Mouse (Mus musculus) kidney, postnatal 0 days (tissue): ENCODE results near the gene Agtpbp1. TPM values are rescaled to one million over a fixed set of nuclear protein-coding genes. Genes with fewer than 3 reads are reported as not detected.

Experiments
- ATAC-seq: fragments of 200-750 bp; cut with Nextera tagmentation; replicated peaks from 2 replicates; pipeline ENCODE4 v1.8.0; 2017; ENCODE audit warnings: low read depth, moderate number of reproducible peaks, moderate TSS enrichment, moderate library complexity; ENCODE audit not compliant: low FRiP score
- DNase-seq: peaks from one replicate; pipeline ENCODE4 v3.0.0-alpha.2; 2016; ENCODE audit warnings: low spot score
- H3K27ac ChIP-seq: fragments of 300-500 bp; sonication (generic); 2 replicates; pipeline ENCODE4 v1.5.1; 2014; ENCODE audit warnings: mild to moderate bottlenecking
- H3K27me3 ChIP-seq: fragments of 300-500 bp; sonication (generic); 2 replicates; pipeline ENCODE4 v1.6.1; 2014; ENCODE audit warnings: low read length, mixed read lengths; ENCODE audit not compliant: insufficient read depth
- H3K36me3 ChIP-seq: fragments of 300-500 bp; sonication (generic); 2 replicates; pipeline ENCODE4 v1.6.1; 2014; ENCODE audit warnings: low read length, mixed read lengths; ENCODE audit not compliant: insufficient read depth
- H3K4me1 ChIP-seq: fragments of 300-500 bp; sonication (generic); replicated peaks from 2 replicates; pipeline ENCODE4 v1.6.1; 2014; ENCODE audit warnings: antibody characterized with exemption, low read length, mixed read lengths; ENCODE audit not compliant: insufficient read depth
- H3K4me2 ChIP-seq: fragments of 300-500 bp; sonication (generic); 2 replicates; pipeline ENCODE4 v1.6.1; 2014; ENCODE audit warnings: mild to moderate bottlenecking, low read length, moderate library complexity, mixed read lengths
- H3K4me3 ChIP-seq: fragments of 300-500 bp; sonication (generic); replicated peaks from 2 replicates; pipeline ENCODE4 v1.5.1; 2014; ENCODE audit warnings: low read depth, low read length
- H3K9ac ChIP-seq: fragments of 300-500 bp; sonication (generic); 2 replicates; pipeline ENCODE4 v1.6.1; 2014; ENCODE audit warnings: low read depth, low read length
- H3K9me3 ChIP-seq: fragments of 300-500 bp; sonication (generic); replicated peaks from 2 replicates; pipeline ENCODE4 v1.6.1; 2016; ENCODE audit warnings: low read length, inconsistent platforms, mixed read lengths
- CTCF ChIP-seq: IDR thresholded peaks from 2 replicates; pipeline ENCODE4 v1.5.1; 2016; ENCODE audit warnings: antibody characterized with exemption, low read depth, mild to moderate bottlenecking, moderate library complexity
- WGBS: fragments of 180-500 bp; shearing (Covaris S2); extraction: QIAGEN DNeasy Blood & Tissue Kit; methylation state at CpG from one replicate; pipeline ENCODE4 v1.1.7; 2014; 5-methylcytosine and 5-hydroxymethylcytosine counted together
- polyA plus RNA-seq: library from polyadenylated mRNA; unstranded; fragments of >200 nt; fragmentation: Nextera tagmentation; extraction: Ambion mirVana; gene quantifications from 2 replicates; pipeline ENCODE4 v1.2.1, GENCODE M21; 2015

Gene Agtpbp1
- polyA plus RNA-seq, 1 experiment from 2014 or later, result 10.1 TPM

DNA sequence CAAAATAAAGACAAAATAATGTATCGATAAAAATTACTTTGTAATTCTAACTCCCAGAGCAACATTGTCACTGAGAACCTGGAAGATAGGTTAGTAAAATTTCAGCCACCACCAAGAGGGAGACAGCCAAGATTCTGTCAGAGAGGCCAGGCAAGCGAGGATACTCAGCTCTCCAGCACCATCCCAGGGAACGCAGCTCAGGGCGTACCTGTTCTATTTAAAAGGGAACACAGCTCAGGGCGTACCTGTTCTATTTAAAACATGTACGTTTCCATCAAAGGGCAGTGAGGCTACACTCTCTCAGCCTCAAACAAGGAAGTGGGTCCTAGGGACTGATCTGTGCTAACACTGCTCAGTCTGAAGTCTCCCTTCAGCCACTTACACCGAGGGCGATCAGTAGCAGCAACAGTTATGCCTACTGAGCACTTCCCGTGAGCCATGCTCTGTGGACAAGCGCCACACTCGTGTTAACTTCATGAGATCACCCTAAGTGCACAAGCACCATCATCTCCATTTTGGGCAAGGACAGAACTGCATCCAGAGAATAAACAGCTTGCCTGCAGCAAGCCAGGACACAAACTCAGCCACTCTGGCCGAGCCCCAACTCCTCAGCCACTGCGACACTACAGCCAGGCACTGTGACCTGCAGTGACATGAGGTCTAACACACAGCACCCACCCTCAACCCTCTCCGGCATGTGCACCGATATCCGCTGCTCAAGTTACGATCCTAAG, 30.1 kb downstream of the Agtpbp1 start:
- DNase-seq (no peak), ATAC-seq (no peak)
- Histone ChIP-seq H3K36me3 (no peaks in the 10 kb centered on the region), H3K4me1 (peaks cover 12% of the 10 kb centered on the region; the same call in 1 of the 2 replicates), H3K9me3 (no peaks in the 10 kb centered on the region), H3K9ac (no peak overlapping the region), H3K4me3 (no peak overlapping the region), H3K4me2 (peak overlapping the region; percentile 83), H3K27ac (no peak overlapping the region), H3K27me3 (no peaks in the 10 kb centered on the region)
- WGBS, result 58% methylated on average over 17 of the region's 17 CpGs
- TF ChIP-seq CTCF, result no peak

- Histone ChIP-seq H3K36me3 (no peaks in the 10 kb centered on the region), H3K4me2 (no peak overlapping the region), H3K9me3 (no peaks in the 10 kb centered on the region), H3K4me3 (no peak overlapping the region), H3K27me3 (no peaks in the 10 kb centered on the region), H3K27ac (no peak overlapping the region), H3K9ac (no peak overlapping the region), H3K4me1 (peaks cover 12% of the 10 kb centered on the region; the same call in 1 of the 2 replicates)
- WGBS, result 72% methylated on average over 2 of the region's 2 CpGs
- no peak for DNase-seq
- no peak for TF ChIP-seq CTCF
- ATAC-seq, result no peak
Measured at GRCm38 (mm10) chr13:59552751-59553150, 32.3 kb downstream of the Agtpbp1 start.

GRCm38 (mm10) chr13:59552286-59552685, 32.7 kb downstream of the Agtpbp1 start:
- TF ChIP-seq CTCF, result no peak
- Histone ChIP-seq H3K9ac (no peak overlapping the region), H3K27me3 (no peaks in the 10 kb centered on the region), H3K36me3 (no peaks in the 10 kb centered on the region), H3K4me1 (peaks cover 9% of the 10 kb centered on the region; the same call in 1 of the 2 replicates), H3K9me3 (no peaks in the 10 kb centered on the region), H3K27ac (no peak overlapping the region), H3K4me3 (no peak overlapping the region), H3K4me2 (no peak overlapping the region)
- no peak for ATAC-seq
- 92% methylated on average over 5 of the region's 5 CpGs for WGBS
- no peak for DNase-seq

GRCm38 (mm10) chr13:59549318-59549798, 35.7 kb downstream of the Agtpbp1 start:
- H3K4me3 ChIP-seq, result no peak overlapping the region
- no peaks in the 10 kb centered on the region for H3K36me3 ChIP-seq
- no peaks in the 10 kb centered on the region for H3K9me3 ChIP-seq
- peaks cover 13% of the 10 kb centered on the region; the same call in 1 of the 2 replicates for H3K4me1 ChIP-seq
- H3K4me2 ChIP-seq, result no peak overlapping the region
- DNase-seq, result no peak
- 31% methylated on average over 1 of the region's 1 CpGs for WGBS
- ATAC-seq, result no peak
- no peak overlapping the region for H3K27ac ChIP-seq
- no peak for TF ChIP-seq CTCF
- H3K27me3 ChIP-seq, result no peaks in the 10 kb centered on the region
- no peak overlapping the region for H3K9ac ChIP-seq

GRCm38 (mm10) chr13:59547716-59548115, 37.3 kb downstream of the Agtpbp1 start:
- peak; percentile 68 for DNase-seq

DNA sequence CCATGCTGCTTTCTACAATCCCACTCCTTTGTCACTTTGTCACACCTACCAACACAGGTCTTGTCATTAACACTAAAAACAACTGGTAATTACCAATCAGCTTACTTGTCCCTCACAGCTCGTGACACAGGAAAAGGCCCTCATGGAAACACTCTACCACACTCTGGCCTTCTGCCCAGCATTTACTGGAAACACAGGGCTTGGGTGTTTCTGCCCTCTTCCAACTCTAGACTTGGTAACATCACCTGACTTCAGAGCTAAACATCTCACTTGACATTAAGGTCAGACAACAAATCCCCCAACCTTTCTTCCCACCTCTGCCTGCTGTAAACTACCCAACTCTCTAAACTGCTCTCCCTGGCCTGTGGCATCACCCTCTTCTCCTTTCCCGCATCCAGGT, 37.9 kb downstream of the Agtpbp1 start:
- Histone ChIP-seq H3K4me2 (no peak overlapping the region), H3K4me3 (no peak overlapping the region), H3K9ac (no peak overlapping the region), H3K27ac (no peak overlapping the region), H3K36me3 (no peaks in the 10 kb centered on the region), H3K27me3 (no peaks in the 10 kb centered on the region), H3K9me3 (no peaks in the 10 kb centered on the region), H3K4me1 (peaks cover 13% of the 10 kb centered on the region; the same call in 1 of the 2 replicates)
- no peak for TF ChIP-seq CTCF
- DNase-seq, result no peak
- ATAC-seq, result no peak
- WGBS, result 66% methylated on average over 2 of the region's 2 CpGs

More at GRCm38 (mm10) chr13:59547716-59548115, 37.3 kb downstream of the Agtpbp1 start:
- Histone ChIP-seq H3K27me3 (no peaks in the 10 kb centered on the region), H3K9me3 (no peaks in the 10 kb centered on the region), H3K36me3 (no peaks in the 10 kb centered on the region), H3K4me3 (no peak overlapping the region), H3K4me2 (no peak overlapping the region), H3K27ac (no peak overlapping the region; the same call in 1 of the 2 replicates), H3K4me1 (peaks cover 13% of the 10 kb centered on the region; the same call in 1 of the 2 replicates), H3K9ac (no peak overlapping the region)
- ATAC-seq, result no peak
- TF ChIP-seq CTCF, result no peak
- 47% methylated on average over 4 of the region's 4 CpGs for WGBS
